Mouse (Mus musculus) neutrophil, adult 5-6 weeks (primary cell): Measurements from ENCODE around the gene Lrp2bp. TPM values are rescaled to one million over a fixed set of nuclear protein-coding genes. Genes with fewer than 3 reads are reported as not detected.

Experiments
- ATAC-seq: fragments of 151-379, 151-347 bp; 2 replicates; pipeline ENCODE4 v1.8.0; 2017; ENCODE audit warnings: mild to moderate bottlenecking, moderate TSS enrichment; ENCODE audit not compliant: insufficient number of reproducible peaks, poor library complexity, low FRiP score, severe bottlenecking; ENCODE audit errors: extremely low read depth
- total RNA-seq: library from RNA; stranded (forward); fragments of 200-1000 nt; gene quantifications from 2 replicates; pipeline ENCODE4 v1.2.3, GENCODE M21; 2017

Lrp2bp gene
- total RNA-seq, 1 experiment from 2014 or later = 0.23 TPM

- ATAC-seq = no peak
These were observed 11.9 kb downstream of the Lrp2bp start for GRCm38 (mm10) chr8:46010746-46011680.

- ATAC-seq = no peak
These were observed 23.1 kb downstream of the Lrp2bp start for GRCm38 (mm10) chr8:46022203-46022602.

- no peak for ATAC-seq
These were observed 23.7 kb downstream of the Lrp2bp start for GRCm38 (mm10) chr8:46022758-46023157.

- ATAC-seq = no peak
These were observed 25.3 kb downstream of the Lrp2bp start for GRCm38 (mm10) chr8:46024392-46024791.

GRCm38 (mm10) chr8:46036217-46036616 lies 37.1 kb downstream of the Lrp2bp start:
- no peak for ATAC-seq

- no peak for ATAC-seq
These were observed 40.6 kb downstream of the Lrp2bp start for GRCm38 (mm10) chr8:46039666-46040065.

- no peak for ATAC-seq
These were observed 41.2 kb downstream of the Lrp2bp start for GRCm38 (mm10) chr8:46040260-46040659.

GRCm38 (mm10) chr8:46072798-46073197 lies 73.7 kb downstream of the Lrp2bp start:
- no peak for ATAC-seq

GRCm38 (mm10) chr8:46073540-46074140 lies 74.5 kb downstream of the Lrp2bp start:
- ATAC-seq = no peak

GRCm38 (mm10) chr8:46075223-46075622 lies 76.1 kb downstream of the Lrp2bp start:
- ATAC-seq = no peak

- no peak for ATAC-seq
These were observed 79.8 kb downstream of the Lrp2bp start for GRCm38 (mm10) chr8:46078866-46079265.

Other genes starting within 250 kb of the Lrp2bp start
- gene Pdlim3, start 113.8 kb upstream of the Lrp2bp start, total RNA-seq = 1.3 and 2.1 TPM in 2 replicates
- not detected in 2 replicates for gene Ccdc110, start 64.7 kb upstream of the Lrp2bp start, total RNA-seq
- 6.8 and 8.8 TPM in 2 replicates for gene 1700029J07Rik, start 24.1 kb upstream of the Lrp2bp start, total RNA-seq
- gene Ufsp2, start 23.8 kb upstream of the Lrp2bp start, total RNA-seq = 59.1 and 70.5 TPM in 2 replicates
- gene Ankrd37, start 6.4 kb downstream of the Lrp2bp start, total RNA-seq = 41.3 and 43.2 TPM in 2 replicates
- 22.3 and 25.0 TPM in 2 replicates for gene Cfap97, start 152.5 kb downstream of the Lrp2bp start, total RNA-seq
- gene Snx25, start 152.9 kb downstream of the Lrp2bp start, total RNA-seq = 34.4 and 35.5 TPM in 2 replicates
- gene Slc25a4, start 212.0 kb downstream of the Lrp2bp start, total RNA-seq = 26.7 and 45.7 TPM in 2 replicates